Mouse (Mus musculus) neutrophil, adult 65 days (primary cell): ENCODE measurements around the gene Tut7. TPM values are rescaled to one million over a fixed set of nuclear protein-coding genes. Genes with fewer than 3 reads are reported as not detected.

Experiments
- total RNA-seq: library from RNA; stranded (reverse); gene quantifications from 2 replicates; pipeline ENCODE4 v1.2.4, GENCODE M21; 2023

Tut7 gene
- total RNA-seq, result 554 and 695 TPM in 2 replicates

DNA sequence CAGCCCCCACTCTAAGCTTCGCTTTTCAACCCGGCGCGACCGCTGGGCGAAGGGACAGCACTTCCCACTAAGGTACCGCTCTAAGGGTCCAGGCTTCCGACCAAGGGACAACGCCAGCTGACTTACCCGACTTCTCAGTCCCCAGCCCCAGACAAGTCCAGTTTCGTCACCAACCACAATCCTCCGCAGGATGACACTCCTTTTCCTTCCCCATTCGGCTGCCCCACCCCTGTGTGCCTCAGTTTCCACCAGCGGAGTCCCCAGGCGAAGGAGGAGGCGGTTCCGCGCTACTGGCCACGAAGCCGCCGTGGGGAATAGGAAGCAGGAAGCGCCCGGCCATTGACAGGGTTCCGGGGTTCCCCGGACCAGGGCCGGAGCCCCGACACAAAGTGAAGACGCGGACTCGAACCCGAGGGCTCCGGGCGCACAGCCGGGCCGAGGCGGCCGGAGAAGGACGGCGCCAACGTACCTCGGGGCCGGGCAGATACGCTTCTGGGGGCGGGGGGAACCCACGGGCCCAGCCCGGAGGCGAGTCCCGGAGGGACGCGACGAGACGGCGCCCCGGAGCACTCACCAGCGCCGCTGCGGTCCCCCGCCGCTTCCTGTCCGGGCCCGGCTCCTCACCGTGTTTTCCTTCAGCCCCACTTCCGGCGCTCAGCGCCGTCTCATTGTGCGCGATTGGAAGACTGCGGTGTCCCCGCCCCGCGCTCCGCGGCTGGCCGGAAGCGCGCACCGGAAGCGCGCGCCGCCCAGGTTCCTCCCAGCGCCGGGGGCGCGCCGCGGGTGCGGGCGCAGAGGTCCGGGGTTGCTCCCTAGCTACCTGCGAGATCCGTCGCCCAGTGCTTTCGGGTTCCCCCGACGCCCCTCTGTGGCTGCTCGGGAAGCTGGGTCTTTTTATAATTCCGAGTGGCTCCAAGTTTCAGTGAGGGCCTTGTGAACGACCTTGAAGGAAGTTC is at the start of gene Tut7:
Tut7 (minus strand) TSS at position 641 of the 956 bp plus-strand sequence.

DNA sequence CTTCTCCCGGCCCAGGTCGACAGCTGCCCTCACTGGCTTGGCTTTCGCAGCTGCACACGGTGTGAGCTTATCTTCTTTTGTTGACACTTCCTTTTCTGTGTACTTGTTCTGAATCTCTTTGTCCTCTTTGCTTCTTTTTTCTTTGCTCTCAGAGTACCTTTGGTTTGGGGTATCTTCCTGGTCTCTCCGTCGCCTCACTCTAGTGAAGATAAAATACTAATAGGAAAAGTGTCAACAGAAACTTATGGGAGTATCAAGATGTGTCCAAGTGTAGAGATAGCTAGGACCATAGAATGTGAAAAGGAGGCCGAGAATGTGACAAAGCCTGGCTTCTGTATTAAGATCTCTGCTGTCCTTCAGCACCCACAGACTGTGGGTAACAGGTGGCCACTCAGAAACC is 40.8 kb downstream of the Tut7 start, which contains the start of gene Gm49354:
Gm49354 (minus strand) TSS at position 101 of the 400 bp plus-strand sequence.

DNA sequence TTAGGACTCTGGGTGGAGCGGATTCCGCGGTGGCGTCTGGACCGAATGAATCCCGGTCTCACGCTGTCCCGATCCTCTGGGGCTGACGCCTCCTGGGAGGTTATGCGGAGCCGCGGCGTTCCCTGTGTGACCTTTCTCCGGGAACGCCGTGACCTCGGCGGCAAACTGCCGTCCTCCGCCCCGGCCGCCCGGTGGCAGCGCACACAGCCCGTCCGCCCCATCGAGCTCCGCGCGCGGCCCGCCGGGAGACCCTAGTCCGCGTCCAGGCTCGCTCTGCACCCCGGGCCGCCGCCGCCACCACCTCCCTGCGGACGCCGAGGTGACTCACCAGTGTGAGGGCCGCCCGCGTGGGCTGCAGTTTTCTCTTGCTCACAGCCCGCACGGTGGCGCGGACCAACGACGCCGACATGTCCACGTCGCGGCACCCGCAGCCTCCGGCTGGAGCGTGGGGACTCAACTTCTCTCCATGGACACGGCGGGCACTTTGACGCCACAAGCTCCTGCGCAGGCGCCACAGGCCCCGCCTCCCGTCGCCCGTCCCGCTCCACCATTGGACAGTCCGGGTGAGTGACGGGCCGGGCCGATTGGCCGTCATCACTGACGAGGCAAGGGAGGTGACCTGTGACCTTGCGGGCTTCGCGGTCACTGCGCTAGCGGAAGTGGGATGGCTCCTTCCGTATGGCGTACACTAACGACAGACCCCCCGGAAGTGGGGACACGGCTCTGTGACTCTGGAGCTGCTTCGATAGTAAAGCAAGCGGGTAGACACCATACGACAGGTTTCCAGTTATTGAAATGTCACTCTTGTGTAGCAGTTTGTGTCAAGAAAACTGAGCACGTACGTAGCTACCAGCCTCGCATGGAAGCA is 53.4 kb downstream of the Tut7 start, which contains the start of gene Isca1:
Isca1 (minus strand) TSS at position 515 of the 868 bp plus-strand sequence.

DNA sequence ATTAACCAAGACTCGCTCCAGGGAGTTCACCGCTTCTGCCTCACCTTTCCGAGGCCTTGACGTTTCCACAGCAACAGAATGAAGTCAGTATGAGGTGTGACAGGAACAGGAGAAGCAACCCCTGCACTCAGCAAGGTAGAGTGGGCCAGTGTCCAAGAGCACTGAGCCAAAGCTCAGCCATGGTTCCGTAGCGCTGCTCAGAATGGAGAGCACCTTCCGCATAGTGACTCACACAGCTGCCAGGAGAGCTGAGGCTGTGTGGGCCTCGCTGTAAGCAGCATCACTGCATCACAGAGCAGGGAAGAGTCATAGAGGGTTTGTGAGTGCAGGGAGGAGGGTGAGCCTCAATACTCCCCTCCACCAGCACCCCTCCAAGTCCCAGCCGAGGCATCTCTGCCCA is 76.2 kb downstream of the Tut7 start, which contains the start of gene 1700014D04Rik:
1700014D04Rik (minus strand) TSS at position 42 of the 400 bp plus-strand sequence.

DNA sequence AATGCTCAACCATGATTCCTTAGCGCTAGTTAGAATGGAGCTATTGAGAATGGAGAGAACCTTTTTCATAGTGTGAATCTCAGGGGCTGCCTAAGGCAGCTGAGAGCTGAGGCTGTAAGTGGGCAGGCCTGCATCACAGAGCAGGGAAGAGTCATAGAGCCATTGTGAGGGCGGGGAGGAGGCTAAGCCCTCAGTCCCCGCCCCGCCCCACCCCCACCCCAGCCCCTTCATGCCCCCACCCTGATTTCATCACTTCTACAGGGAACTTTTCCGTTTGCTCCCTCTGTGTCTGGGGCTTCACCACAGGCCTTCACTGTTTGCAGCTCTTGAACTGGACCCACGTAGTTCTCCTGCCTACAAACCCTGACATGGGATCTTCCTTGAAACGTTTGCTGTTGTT is 91.3 kb downstream of the Tut7 start, which contains the start of gene Spata31d1d:
Spata31d1d (minus strand) TSS at position 101 of the 400 bp plus-strand sequence.

Other genes with a start within 250 kb of the Tut7 start
- gene Agtpbp1, start 237.9 kb downstream of the Tut7 start, total RNA-seq, result 34.9 and 55.1 TPM in 2 replicates
- gene Naa35, start 237.9 kb downstream of the Tut7 start, total RNA-seq, result 61.3 and 63.7 TPM in 2 replicates
- 20.4 and 24.2 TPM in 2 replicates for gene Golm1, start 147.3 kb downstream of the Tut7 start, total RNA-seq
- gene 4921517D22Rik, start 129.0 kb downstream of the Tut7 start, total RNA-seq, result not detected in 2 replicates
- not detected in 2 replicates for gene Spata31d1a, start 112.8 kb downstream of the Tut7 start, total RNA-seq
- gene Spata31d1b, start 110.9 kb downstream of the Tut7 start, total RNA-seq, result not detected in 2 replicates
- not detected in 2 replicates for gene Spata31d1d, start 91.4 kb downstream of the Tut7 start, total RNA-seq
- gene 1700014D04Rik, start 76.4 kb downstream of the Tut7 start, total RNA-seq, result not detected in 2 replicates
- 52.1 and 52.8 TPM in 2 replicates for gene Isca1, start 53.3 kb downstream of the Tut7 start, total RNA-seq
- gene Gm49354, start 40.9 kb downstream of the Tut7 start, total RNA-seq, result not detected in 2 replicates